Mouse (Mus musculus) E14TG2a.4 (cell line): ENCODE results near the gene Timp2.

Experiments
- CTCF ChIP-seq: conservative IDR thresholded peaks from 2 replicates; pipeline ENCODE4 v1.5.1; 2014; ENCODE audit warnings: low read length
- NANOG ChIP-seq: IDR thresholded peaks from 2 replicates; pipeline ENCODE4 v1.6.1; 2014; ENCODE audit warnings: borderline replicate concordance, low read length, mixed read lengths
- POU5F1 ChIP-seq: IDR thresholded peaks from 2 replicates; pipeline ENCODE4 v1.6.1; 2014; ENCODE audit warnings: low read length, borderline replicate concordance

GRCm38 (mm10) chr11:118289999-118290889 is 65.3 kb downstream of the Timp2 start, which contains the start of gene Usp36:
- TF ChIP-seq CTCF (no peak), POU5F1 (no peak), NANOG (no peak)
